Mouse (Mus musculus) R1 (cell line): Measurements from ENCODE around the gene Rnf144a.
"Not testable (repeated sequence)": the region's sequence is repeated elsewhere in the genome, so short reads cannot be mapped to it uniquely, and the experiment has no call there.

Experiments
- DNase-seq: peaks from one replicate; pipeline ENCODE4 v3.0.0-alpha.2; 2018; ENCODE audit warnings: low read depth, low spot score

Gene Rnf144a

DNA sequence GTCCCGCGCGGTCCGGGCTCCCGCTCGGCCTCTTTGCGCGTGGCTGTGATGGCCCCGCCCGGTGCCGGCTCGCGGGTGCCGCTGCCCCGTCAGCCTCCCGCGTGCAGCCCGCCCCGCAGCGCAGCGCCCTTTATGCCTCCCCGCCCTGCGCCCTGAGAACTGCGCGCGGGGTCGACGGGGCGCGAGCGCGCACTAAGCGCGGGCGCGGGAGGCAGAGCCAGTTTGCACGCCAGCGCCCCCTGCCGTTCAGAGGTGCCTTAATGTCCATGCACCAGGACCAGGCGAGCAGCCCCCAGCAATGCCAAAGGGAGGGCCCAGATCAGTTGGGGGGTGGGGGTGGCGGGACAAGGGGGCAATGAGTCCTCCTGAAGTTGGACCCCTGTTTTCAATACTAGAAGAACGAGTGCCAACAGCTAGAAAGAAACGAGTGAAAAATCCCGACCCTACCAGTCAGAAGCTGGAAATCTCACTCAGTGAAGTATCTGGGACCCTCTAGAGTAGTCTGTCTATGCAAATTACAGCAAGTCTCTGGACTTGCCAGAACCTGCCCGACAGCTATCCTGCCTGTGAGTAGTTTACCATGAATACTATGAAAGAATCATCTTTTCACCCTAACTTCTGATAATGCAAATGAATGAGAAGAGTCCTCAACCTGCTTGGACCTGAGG lies at the start of gene Rnf144a:
Gene Rnf144a (minus strand): TSS at position 151 of the 668 bp plus-strand sequence.
- DNase-seq, result peak; percentile 73

DNA sequence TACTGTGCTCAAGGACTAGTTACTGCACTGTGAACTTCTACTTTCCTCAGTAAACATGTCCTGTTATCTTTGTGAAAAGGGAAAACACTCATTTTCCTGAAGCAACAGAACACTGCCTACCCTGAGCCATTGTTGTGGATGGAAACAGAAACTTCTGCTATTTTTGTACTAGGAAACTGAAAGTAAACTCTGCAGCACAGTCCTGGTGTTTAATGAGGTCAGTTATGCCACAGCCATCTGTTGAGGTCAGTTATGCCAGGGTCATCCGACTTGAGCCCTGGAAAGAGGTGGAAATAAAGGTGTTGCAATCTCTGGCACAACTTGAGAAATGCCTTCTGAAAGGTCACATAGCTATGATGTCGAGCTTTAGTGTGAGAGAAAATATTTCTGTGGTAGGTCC lies 45.0 kb upstream of the Rnf144a start:
- DNase-seq, result no peak

DNA sequence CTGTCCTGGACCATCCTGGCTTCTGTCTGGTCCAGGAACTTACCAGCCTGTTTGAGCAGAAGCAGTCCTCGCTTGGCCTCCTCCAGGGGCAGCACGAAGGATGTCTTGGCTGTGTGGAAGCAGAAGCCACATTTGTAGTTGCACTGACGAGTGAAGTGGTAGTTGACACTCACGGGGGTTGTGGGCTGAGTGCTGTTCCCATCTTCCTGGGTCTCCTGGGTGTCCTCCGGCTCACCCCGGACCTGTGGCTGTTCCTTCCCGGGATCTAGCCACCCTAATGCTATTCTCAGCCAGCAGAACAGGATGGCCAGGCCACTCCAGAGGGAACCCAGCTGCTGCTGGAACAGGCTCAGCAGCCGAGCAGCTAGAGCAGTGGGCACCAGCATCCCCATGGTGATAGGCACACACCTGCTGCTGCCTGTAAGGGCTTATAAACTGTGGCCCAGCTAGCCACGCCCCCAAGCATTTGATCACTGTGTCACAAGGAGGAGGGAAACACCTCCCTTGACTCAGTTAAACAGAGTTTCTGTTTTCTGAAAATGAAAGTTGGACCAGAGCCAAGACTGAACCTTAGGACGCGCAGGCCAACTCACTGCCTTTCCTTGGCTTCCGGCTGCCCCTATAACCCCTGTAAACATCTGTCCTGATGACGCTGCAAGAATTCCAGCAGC lies 41.1 kb upstream of the Rnf144a start, which contains the start of gene Rsad2:
Gene Rsad2 (minus strand): TSS at position 425 of the 671 bp plus-strand sequence.
- DNase-seq, result peak; percentile 49

DNA sequence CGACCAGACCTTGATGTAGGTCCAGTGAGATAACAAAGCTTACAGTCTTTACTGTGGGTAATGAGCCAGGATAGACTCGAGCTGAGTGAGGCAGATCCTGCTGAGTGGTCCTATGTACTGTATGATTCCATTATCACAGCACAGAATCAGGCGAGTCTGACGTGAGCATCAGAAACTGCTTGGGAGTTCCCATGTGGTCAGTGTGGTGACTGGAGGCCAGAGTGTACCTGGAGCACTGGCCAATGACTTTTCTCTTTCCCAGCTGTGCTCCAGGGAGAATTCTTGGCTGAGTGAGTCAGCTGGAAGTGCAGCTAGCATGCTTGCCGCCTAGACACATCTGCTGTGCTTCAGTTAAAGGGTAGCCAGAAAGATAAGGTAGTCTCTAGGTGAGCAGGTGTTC lies 39.6 kb upstream of the Rnf144a start:
- no peak for DNase-seq

DNA sequence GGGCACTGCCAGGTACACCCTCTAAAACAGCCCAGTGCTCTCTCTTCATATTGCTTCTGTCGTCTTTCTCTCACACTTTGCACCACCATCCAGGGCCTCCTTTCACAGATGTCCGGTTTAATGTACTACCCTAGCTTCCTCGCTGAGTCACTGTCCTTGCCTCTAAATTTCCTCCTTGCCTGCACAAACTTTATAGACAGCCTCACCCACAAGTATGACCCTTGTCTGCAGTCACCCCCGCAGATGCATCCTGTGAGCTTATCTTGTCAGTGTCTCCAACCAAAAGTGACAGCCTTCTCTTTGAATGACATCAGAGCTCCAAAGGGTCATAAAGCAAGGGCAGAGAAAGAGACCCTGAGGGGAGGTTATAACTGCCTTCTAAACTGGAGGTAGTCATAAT lies 37.9 kb upstream of the Rnf144a start:
- no peak for DNase-seq

DNA sequence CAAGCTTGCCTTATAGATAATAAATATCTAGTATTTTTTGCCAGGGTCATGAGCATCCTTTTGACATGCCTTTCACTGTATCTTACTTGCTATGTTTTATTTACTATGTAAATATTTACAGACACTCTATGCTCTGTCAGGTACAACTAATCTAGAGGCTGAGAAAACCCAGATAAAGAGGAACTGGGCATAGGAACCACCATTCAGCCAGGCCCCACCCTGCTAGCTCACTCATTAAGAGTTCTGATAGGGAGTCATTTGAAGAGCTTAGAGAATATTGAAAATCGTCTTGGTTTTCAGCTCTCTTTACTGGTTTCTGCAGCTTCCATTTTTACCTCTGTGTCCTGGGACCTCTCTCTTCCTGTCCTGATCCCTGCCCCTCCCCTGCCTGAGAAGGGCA lies 36.1 kb upstream of the Rnf144a start:
- DNase-seq, result no peak

DNA sequence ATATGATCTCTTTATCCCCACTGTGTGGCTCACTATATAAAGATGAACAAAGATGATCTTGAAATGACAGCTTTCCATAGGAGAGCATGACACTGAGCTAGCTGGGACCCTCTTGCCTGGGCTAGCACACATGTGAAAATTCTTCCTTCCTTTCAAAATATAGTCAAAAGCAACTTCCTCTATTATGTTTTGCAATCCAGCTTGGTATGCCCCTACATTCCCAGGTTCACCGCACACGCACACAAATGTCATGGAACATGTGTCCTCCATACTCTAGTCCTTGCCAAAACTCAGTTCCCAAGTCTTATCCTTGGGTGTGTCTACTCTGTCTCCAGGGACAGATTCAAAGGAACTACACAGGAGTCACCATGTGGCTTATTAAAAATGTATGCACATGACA lies 34.4 kb upstream of the Rnf144a start:
- DNase-seq, result no peak

DNA sequence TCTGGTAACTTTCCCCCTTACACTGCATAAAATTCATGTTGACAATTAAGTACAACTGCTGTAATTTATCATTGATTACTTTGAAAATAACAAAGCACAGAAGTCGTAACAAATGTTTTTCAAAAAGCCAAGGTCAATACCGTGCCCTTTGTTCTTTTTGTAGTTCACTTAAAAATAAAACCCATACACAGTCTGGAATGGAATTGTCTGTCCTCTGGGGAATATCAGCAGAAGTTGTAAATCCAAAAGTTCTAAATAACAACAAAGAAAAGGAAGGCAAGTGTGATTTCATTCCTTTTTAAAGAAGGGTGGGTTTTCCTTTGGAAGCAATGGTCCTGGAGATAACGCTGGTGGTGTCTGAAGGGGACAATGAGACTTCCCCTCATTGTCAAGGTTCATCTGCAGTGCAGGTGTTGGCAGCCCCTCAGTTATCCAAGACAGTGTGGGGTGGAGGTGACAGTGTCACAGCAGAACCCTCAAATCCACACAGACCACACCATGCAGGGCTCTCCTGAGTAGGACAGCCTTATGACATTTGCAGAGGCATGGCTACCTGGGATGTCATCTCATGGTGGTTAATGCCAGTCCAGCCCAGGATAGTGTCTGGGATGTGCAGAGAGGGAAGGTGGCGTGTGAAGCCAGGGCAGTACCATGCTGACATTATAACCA lies 31.5 kb upstream of the Rnf144a start:
- DNase-seq, result no peak

DNA sequence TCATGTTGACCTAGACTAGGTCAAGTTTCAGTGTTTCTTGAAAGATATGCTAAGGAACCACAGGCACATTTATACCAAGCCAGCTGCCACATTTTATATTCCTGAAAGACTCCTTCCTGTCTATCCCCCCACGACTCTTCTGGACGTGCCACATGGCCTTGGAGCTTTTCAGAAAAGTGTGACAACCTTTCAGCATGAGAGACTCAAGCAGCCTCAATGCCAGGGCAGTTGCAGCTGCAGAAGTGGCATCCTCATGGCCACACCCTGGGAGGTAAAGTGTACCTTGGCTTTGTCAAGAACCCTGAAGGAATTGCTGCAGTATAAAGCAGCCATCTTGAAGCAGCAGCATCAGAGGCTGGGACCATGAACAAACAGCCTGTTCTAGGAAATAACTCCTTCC lies 29.5 kb upstream of the Rnf144a start:
- DNase-seq, result no peak

DNA sequence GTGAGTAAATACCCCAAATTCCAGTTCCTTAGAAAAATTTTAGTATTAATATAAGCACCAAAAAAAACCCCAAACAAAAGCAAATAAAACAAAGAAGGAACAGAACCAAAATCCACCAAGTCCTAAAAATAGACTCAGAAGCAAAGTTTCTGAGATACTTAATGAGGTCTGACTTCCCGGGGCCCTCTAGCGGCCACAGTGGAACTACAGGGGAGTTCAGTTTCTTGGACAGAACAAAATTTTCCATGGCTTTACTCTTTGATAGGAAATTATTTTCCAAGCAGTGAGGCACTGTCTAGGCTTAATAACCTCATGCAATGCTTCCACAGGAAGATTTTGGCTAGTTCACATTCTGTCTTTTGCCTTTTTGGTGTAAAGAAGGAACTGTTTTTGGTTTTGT lies 29.0 kb upstream of the Rnf144a start:
- peak; percentile 60 for DNase-seq

DNA sequence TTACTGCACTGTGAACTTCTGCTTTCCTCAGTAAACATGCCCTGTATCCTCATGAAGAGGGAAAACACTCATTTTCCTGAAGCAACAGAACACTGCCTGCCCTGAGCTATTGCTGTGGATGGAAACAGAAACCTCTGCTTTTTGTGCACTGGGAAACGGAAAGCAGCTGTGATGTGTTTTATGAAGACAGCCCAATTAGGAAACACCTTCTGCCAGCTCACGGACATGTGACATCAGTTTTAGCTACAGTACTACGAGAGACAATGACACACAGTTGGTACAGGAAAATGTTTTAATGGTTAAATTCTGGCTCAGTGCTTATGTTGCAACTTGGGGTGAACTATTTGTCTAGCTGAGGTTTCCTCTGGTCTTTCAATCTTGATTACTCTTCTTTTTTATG lies 24.3 kb upstream of the Rnf144a start:
- no peak for DNase-seq

DNA sequence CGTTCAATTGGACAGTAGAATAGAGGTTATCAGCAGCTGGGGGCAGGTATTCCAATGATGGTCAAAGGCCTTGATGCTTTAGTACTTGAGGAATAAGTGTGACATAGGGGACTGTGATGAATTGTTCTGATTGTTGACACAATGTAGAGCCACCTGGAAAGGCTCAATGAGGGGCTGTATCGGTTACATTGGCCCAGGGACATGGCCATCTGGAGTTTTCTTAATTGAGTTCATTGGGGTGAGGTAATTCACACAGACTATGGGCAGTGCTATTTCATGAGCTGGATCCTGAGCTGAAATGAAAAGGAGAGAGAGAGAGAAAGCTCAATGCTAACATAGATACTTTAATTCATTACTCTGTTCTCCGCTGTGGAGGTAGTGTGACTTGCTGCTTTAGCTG lies 22.9 kb upstream of the Rnf144a start:
- DNase-seq, result no peak

DNA sequence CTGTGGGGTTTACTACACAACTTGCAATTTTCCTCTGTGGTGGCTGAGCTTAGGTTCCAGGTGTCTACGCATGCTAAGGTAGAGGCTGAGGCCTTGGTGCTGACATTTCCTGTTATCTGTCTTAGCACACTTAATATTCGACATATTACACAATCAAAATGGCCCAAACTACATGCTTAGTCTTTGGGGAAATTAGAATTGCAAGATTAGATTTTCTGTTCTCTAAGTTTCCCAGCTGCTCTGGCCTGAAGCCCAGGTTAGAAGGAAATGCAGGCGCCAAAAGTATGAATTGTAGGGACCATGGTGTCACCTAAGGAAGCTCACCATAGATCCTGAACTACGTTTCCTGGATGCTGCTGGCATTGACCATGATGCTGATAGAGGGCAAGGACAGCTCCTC lies 21.3 kb upstream of the Rnf144a start:
- no peak for DNase-seq

DNA sequence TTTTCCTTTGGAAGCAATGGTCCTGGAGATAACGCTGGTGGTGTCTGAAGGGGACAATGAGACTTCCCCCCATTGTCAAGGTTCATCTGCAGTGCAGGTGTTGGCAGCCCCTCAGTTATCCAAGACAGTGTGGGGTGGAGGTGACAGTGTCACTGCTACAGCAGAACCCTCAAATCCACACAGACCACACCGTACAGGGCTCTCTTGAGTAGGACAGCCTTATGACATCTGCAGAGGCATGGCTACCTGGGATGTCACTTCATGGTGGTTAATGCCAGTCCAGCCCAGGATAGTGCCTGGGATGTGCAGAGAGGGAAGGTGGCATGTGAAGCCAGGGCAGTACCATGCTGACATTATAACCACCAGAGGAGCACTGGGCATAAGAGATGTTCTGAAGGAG lies 13.7 kb upstream of the Rnf144a start:
- DNase-seq, result not testable (repeated sequence)

DNA sequence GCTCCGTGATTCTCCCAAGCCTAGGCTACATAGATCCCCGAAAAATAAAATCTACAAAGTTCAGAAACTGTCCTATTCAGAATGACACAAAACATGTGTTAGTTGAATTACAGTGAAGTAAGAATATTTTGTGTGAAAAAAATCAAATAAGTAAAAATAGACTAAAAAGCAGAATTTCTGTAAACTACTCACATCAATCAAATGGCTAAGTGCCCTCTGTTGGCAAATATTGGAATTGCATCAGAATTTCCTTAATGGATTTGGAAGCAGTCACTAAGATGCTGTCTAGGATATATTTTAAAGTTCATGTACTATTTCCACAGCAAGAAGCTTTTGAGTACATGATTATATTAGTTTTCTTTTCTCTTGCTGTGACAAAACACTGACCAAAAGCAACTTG lies 9.8 kb upstream of the Rnf144a start:
- peak; percentile 55 for DNase-seq

DNA sequence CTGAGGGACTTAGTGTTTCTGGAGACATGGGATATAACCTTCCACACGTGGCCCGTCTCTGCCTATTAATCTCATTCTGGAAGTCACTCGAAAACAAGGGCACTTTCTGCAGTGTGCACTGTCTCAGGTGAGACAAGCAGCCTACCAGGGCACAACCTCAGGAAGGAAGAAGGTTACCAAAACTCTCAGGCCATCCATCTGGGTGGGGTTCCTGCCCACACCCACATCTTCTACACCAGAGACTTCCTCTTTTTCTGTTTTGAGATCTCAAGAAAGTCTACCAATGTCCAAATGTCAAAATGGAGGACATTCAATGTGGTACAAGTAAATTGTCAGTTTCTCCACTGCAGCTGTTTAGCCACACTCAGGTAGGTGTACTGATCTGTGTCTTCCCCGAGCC lies 3.3 kb upstream of the Rnf144a start:
- no peak for DNase-seq

DNA sequence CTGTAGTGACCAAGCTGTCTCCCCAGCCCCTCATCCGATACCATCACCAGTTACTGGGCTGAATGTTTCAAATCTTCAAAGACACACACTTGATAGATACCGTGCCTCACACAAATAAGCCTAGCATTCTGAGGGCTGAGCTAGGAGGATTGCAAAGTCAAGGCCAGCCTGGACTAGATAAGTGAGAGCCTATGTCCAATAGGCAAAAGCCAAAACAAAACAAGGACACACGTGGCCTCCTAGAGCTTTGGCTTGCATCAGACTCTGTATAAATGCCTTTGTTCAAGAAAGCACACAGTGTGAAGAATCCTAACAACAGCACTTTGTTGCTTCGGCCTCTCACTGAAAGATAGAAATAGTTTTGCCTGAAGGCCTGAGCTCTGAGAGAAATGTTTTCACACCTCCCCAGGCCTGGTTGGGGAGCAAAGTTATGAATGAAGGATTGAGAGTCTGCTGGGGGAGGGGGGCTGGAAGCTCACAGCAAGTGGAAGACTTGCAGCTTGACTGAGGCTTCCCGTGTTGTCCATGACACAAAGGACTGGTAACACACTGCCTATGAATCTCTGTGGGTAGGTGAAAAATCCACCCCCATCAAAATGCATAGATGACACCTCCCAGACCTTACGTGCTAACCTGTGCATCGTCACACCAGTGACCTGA lies 1.7 kb upstream of the Rnf144a start:
- DNase-seq, result no peak

DNA sequence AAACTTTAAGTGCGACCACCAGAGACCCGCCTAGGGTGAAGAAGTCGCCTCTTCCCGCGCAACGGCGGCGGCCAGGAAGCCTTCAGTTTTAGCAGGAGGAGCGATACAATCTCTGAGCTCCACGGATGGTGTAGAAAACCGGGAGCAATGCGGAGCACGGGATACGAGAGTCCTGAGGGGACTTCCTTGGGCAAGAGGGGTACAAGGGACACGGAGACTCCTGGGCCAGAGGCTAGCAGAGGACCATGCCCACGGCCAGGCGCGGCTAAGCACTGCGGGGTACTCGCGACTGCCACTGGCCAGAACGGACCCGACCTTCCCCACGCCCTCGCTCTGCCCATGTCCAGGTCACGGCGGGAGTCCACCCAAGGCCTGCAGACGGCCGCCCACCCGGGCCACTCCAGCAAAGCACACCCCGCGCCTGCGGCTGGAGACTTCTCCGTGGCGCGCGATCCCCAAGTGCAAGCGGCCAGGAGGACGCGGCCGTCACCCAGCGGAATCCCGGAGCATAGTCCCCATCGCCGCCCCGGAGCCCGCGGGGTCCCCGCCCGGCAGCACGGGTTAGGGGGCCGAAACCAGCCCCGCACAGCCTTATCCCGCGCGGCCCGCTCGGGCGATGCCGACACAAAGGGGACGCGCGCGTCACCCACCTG lies 477 bp downstream of the Rnf144a start:
- no peak for DNase-seq

DNA sequence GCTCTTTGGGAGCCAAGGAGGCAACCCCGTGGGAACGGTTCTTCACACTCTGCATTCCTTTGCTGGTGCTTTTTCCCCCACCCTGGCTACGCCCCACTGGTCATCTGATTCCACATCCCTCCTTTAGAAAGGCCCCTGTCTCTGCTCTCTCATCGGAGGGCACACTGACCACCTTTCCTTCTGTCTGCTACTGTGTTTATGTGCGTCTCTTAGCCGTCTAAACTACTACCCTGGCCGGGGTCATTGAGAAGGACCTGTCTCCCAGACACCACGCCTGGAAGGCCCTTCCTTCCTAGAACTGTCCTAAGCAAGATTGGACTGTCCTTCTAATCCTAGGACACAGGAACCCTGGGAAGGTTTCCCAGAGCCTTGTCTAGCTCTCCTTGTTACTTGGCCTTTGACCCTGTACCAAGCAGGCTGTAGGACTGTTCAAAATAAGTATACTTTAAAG lies 1.1 kb downstream of the Rnf144a start:
- DNase-seq, result peak; percentile 5

DNA sequence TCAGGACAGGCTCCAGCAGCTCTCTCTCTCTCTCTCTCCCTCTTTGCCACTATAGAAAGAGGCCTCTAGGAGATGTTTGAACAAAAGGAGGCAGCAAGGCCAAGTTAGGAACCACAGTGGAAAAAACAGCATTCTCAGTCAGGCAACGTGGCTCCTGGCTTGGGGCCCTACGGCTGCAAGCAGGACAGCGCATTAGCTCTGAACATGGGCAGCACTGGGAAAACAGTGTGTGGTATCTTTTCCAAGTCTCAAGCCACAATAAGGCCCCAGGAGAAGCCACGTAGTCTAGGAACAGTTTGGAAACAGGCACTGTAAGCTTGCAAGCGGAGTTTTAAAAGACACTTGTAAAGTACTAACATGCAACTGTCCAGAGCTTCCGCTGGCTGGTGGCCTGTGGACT lies 2.3 kb downstream of the Rnf144a start:
- DNase-seq, result no peak

DNA sequence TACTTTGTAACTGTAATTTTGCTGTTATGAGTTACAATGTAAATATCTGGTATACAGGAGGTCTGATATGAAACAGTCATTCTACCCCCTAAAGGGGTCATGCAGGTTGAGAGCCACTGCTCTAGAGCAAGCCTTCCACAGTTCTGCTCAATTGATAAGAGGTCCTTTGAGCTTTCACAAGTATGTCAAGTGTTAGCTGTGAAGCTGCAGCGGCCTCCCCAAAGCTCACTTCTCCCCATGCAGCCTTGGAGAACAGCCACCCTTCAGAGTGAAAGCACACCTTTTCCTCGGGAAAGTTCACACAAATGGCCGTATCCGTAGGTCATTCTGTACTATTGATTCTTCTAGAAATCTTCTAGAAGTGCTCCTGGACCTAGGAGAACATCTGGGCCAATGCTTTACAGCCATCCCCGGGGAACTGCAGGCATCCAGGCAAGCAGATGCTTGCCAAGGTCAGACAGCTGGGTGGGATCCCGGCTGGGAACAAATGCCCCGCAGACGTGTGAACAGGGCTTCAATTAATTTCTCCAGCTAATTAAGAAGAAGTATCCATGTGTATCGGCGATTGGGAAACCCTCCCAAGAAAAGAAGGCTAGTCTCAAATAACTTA lies 3.1 kb downstream of the Rnf144a start:
- no peak for DNase-seq
